Mouse (Mus musculus): ENCODE results near the gene Taar4. TPM values are rescaled to one million over a fixed set of nuclear protein-coding genes. Genes with fewer than 3 reads are reported as not detected.

The Taar4 gene
- polyA plus RNA-seq, 1 experiment from 2014 or later, result not detected

- Histone ChIP-seq H3K27ac (replicated peaks; ENCODE audit: low read depth, low read length) (no peak within 1 kb of the TSS), H3K4me3 (replicated peaks; ENCODE audit: low read depth, low read length) (no peak within 1 kb of the TSS), H3K4me1 (ENCODE audit: control insufficient read depth, insufficient read depth, low read length) (no peaks in the 10 kb centered on the region), H3K9ac (replicated peaks; ENCODE audit: low read length) (no peak within 1 kb of the TSS), H3K4me2 (ENCODE audit: low read length) (no peak within 1 kb of the TSS), H3K9me3 (ENCODE audit: control insufficient read depth, low read length) (no peaks in the 10 kb centered on the region), H3K27me3 (ENCODE audit: control insufficient read depth, insufficient read depth, low read length) (no peaks in the 10 kb centered on the region), H3K36me3 (ENCODE audit: control insufficient read depth, insufficient read depth, low read length) (no peaks in the 10 kb centered on the region)
- ATAC-seq (ENCODE audit: low FRiP score, low TSS enrichment) (no peak), DNase-seq (no peak)
- 74% methylated on average over 8 of the region's 8 CpGs for WGBS
These were observed 25.3 kb downstream of the Taar4 start, which contains the start of gene Taar6 for GRCm38 (mm10) chr10:23985546-23985945. Taar6 (minus strand) TSS chr10:23985646.

- Histone ChIP-seq H3K4me1 (ENCODE audit: control insufficient read depth, insufficient read depth, low read length) (no peaks in the 10 kb centered on the region), H3K4me2 (ENCODE audit: low read length) (no peak overlapping the region), H3K27me3 (ENCODE audit: control insufficient read depth, insufficient read depth, low read length) (no peaks in the 10 kb centered on the region), H3K36me3 (ENCODE audit: control insufficient read depth, insufficient read depth, low read length) (no peaks in the 10 kb centered on the region), H3K9ac (replicated peaks; ENCODE audit: low read length) (no peak overlapping the region), H3K4me3 (replicated peaks; ENCODE audit: low read depth, low read length) (no peak overlapping the region), H3K27ac (replicated peaks; ENCODE audit: low read depth, low read length) (no peak overlapping the region), H3K9me3 (ENCODE audit: control insufficient read depth, low read length) (no peaks in the 10 kb centered on the region)
- WGBS, result 80% methylated on average over 5 of the region's 5 CpGs
- no peak for ATAC-seq (ENCODE audit: low FRiP score, low TSS enrichment)
- DNase-seq, result no peak
These were observed 26.1 kb downstream of the Taar4 start for GRCm38 (mm10) chr10:23986419-23986818.

DNA sequence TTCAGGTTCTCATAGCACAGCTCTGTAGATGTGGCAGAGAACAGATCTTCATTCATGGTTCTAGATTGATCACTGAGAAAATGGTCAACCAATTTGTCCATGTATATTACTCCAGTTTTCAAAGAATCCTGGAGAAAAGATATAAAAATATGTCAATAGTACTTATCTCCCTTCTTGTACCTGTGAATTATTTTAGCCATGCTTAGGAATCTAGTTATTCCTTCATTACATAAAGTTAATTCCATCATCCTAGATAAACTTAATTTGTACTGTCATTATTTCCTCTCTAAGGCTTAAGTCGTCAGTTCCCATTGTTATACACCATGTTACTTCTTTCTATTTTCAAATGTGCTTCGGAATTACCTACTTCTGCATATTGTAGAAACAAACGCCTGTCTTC is 33.1 kb downstream of the Taar4 start, which contains the start of gene Taar7a:
TSS of gene Taar7a (minus strand) at position 101 of the 400 bp plus-strand sequence.
- H3K27ac ChIP-seq (replicated peaks; ENCODE audit: low read depth, low read length), result no peak within 1 kb of the TSS
- no peak for DNase-seq
- H3K4me3 ChIP-seq (replicated peaks; ENCODE audit: low read depth, low read length), result no peak within 1 kb of the TSS
- no peak for ATAC-seq (ENCODE audit: low FRiP score, low TSS enrichment)
- H3K9me3 ChIP-seq (ENCODE audit: control insufficient read depth, low read length), result no peaks in the 10 kb centered on the region
- no peak within 1 kb of the TSS for H3K4me2 ChIP-seq (ENCODE audit: low read length)
- no peaks in the 10 kb centered on the region for H3K4me1 ChIP-seq (ENCODE audit: control insufficient read depth, insufficient read depth, low read length)
- WGBS, result 69% methylated on average over 3 of the region's 3 CpGs
- no peak within 1 kb of the TSS for H3K9ac ChIP-seq (replicated peaks; ENCODE audit: low read length)
- no peaks in the 10 kb centered on the region for H3K36me3 ChIP-seq (ENCODE audit: control insufficient read depth, insufficient read depth, low read length)
- no peaks in the 10 kb centered on the region for H3K27me3 ChIP-seq (ENCODE audit: control insufficient read depth, insufficient read depth, low read length)

DNA sequence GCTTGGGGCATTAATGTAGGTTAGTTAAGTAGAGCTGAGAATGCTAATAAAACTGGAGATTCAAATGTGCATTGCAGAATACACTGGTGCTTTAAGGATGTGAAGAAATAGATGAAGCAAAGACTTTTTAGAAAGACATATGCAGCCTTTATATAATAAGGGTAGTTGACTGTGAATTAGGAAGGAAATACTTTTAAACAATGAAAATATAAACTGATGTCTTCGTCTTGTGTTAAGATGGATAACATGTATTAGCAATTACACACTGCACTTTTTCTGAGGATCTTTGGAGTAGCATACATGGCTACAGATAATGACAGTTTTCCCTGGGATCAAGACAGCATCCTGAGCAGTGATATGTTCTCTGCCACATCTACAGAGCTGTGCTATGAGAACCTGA is 39.3 kb downstream of the Taar4 start, which contains the start of gene Taar7b:
TSS of gene Taar7b (plus strand) at position 301 of the 400 bp plus-strand sequence.
- Histone ChIP-seq H3K9me3 (ENCODE audit: control insufficient read depth, low read length) (no peaks in the 10 kb centered on the region), H3K4me2 (ENCODE audit: low read length) (no peak within 1 kb of the TSS), H3K4me3 (replicated peaks; ENCODE audit: low read depth, low read length) (no peak within 1 kb of the TSS), H3K27me3 (ENCODE audit: control insufficient read depth, insufficient read depth, low read length) (no peaks in the 10 kb centered on the region), H3K9ac (replicated peaks; ENCODE audit: low read length) (no peak within 1 kb of the TSS), H3K36me3 (ENCODE audit: control insufficient read depth, insufficient read depth, low read length) (no peaks in the 10 kb centered on the region), H3K4me1 (ENCODE audit: control insufficient read depth, insufficient read depth, low read length) (no peaks in the 10 kb centered on the region), H3K27ac (replicated peaks; ENCODE audit: low read depth, low read length) (no peak within 1 kb of the TSS)
- DNase-seq (no peak), ATAC-seq (ENCODE audit: low FRiP score, low TSS enrichment) (no peak)
- WGBS, result 93% methylated on average over 1 of the region's 1 CpGs

DNA sequence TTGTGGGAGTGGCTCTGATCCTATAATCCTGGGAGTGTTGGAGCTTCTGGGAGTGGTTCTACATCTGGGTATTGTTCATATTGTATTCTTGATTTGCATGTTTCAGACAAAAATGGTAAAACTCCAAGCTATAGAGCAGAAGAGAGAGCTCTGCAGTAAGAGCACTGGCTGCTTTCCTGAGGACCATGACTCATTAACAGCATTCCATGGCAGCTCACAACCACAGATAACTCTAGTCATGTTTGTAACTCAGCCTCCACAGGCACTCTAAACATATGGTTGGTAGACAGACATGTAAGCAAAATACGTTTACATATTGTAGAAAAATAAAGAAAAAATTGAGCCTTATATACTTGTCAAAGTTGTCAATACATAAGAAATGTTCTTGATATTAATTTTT is 46.1 kb downstream of the Taar4 start:
- Histone ChIP-seq H3K27ac (replicated peaks; ENCODE audit: low read depth, low read length) (no peak overlapping the region), H3K9ac (replicated peaks; ENCODE audit: low read length) (no peak overlapping the region), H3K27me3 (ENCODE audit: control insufficient read depth, insufficient read depth, low read length) (no peaks in the 10 kb centered on the region), H3K4me1 (ENCODE audit: control insufficient read depth, insufficient read depth, low read length) (no peaks in the 10 kb centered on the region), H3K4me2 (ENCODE audit: low read length) (no peak overlapping the region), H3K36me3 (ENCODE audit: control insufficient read depth, insufficient read depth, low read length) (no peaks in the 10 kb centered on the region), H3K4me3 (replicated peaks; ENCODE audit: low read depth, low read length) (no peak overlapping the region), H3K9me3 (ENCODE audit: control insufficient read depth, low read length) (no peaks in the 10 kb centered on the region)
- WGBS, result 77% methylated on average over 1 of the region's 1 CpGs
- DNase-seq (no peak), ATAC-seq (ENCODE audit: low FRiP score, low TSS enrichment) (no peak)

- WGBS, result 58% methylated on average over 2 of the region's 2 CpGs
- Histone ChIP-seq H3K9me3 (ENCODE audit: control insufficient read depth, low read length) (no peaks in the 10 kb centered on the region), H3K9ac (replicated peaks; ENCODE audit: low read length) (no peak overlapping the region), H3K27me3 (ENCODE audit: control insufficient read depth, insufficient read depth, low read length) (no peaks in the 10 kb centered on the region), H3K4me3 (replicated peaks; ENCODE audit: low read depth, low read length) (no peak overlapping the region), H3K4me1 (ENCODE audit: control insufficient read depth, insufficient read depth, low read length) (no peaks in the 10 kb centered on the region), H3K36me3 (ENCODE audit: control insufficient read depth, insufficient read depth, low read length) (no peaks in the 10 kb centered on the region), H3K27ac (replicated peaks; ENCODE audit: low read depth, low read length) (no peak overlapping the region), H3K4me2 (ENCODE audit: low read length) (no peak overlapping the region)
- DNase-seq, result no peak
- ATAC-seq (ENCODE audit: low FRiP score, low TSS enrichment), result no peak
These were observed 46.7 kb downstream of the Taar4 start for GRCm38 (mm10) chr10:24007034-24007433.

- Histone ChIP-seq H3K27me3 (ENCODE audit: control insufficient read depth, insufficient read depth, low read length) (no peaks in the 10 kb centered on the region), H3K4me2 (ENCODE audit: low read length) (no peak overlapping the region), H3K4me1 (ENCODE audit: control insufficient read depth, insufficient read depth, low read length) (no peaks in the 10 kb centered on the region), H3K4me3 (replicated peaks; ENCODE audit: low read depth, low read length) (no peak overlapping the region), H3K27ac (replicated peaks; ENCODE audit: low read depth, low read length) (no peak overlapping the region), H3K9me3 (ENCODE audit: control insufficient read depth, low read length) (no peaks in the 10 kb centered on the region), H3K9ac (replicated peaks; ENCODE audit: low read length) (no peak overlapping the region), H3K36me3 (ENCODE audit: control insufficient read depth, insufficient read depth, low read length) (no peaks in the 10 kb centered on the region)
- no peak for DNase-seq
- 88% methylated on average over 1 of the region's 1 CpGs for WGBS
- ATAC-seq (ENCODE audit: low FRiP score, low TSS enrichment), result no peak
These were observed 47.8 kb downstream of the Taar4 start for GRCm38 (mm10) chr10:24008143-24008542.

Other genes starting within 250 kb of the Taar4 start
- 119 and 123 TPM in 2 replicates for gene Rps12, start 173.2 kb upstream of the Taar4 start, polyA plus RNA-seq (2014; fragmentation: Nextera tagmentation; extraction: Ambion mirVana)
- 16.4 and 21.2 TPM in 2 replicates for gene Slc18b1, start 163.5 kb upstream of the Taar4 start, polyA plus RNA-seq (2014; fragmentation: Nextera tagmentation; extraction: Ambion mirVana)
- not detected in 2 replicates for gene Vnn3, start 109.0 kb upstream of the Taar4 start, polyA plus RNA-seq (2014; fragmentation: Nextera tagmentation; extraction: Ambion mirVana)
- gene Vnn1, start 65.8 kb upstream of the Taar4 start, polyA plus RNA-seq (2014; fragmentation: Nextera tagmentation; extraction: Ambion mirVana), result 0.08 TPM in 1 of 2 replicates, not detected in the other
- not detected in 2 replicates for gene Taar1, start 40.1 kb upstream of the Taar4 start, polyA plus RNA-seq (2014; fragmentation: Nextera tagmentation; extraction: Ambion mirVana)
- not detected in 2 replicates for gene Taar2, start 21.9 kb upstream of the Taar4 start, polyA plus RNA-seq (2014; fragmentation: Nextera tagmentation; extraction: Ambion mirVana)
- not detected in 2 replicates for gene Taar3, start 10.9 kb upstream of the Taar4 start, polyA plus RNA-seq (2014; fragmentation: Nextera tagmentation; extraction: Ambion mirVana)
- not detected in 2 replicates for gene Taar5, start 10.2 kb downstream of the Taar4 start, polyA plus RNA-seq (2014; fragmentation: Nextera tagmentation; extraction: Ambion mirVana)
- gene Taar6, start 25.2 kb downstream of the Taar4 start, polyA plus RNA-seq (2014; fragmentation: Nextera tagmentation; extraction: Ambion mirVana), result not detected in 2 replicates
- gene Taar7a, start 33.0 kb downstream of the Taar4 start, polyA plus RNA-seq (2014; fragmentation: Nextera tagmentation; extraction: Ambion mirVana), result not detected in 2 replicates
- gene Taar7b, start 39.4 kb downstream of the Taar4 start, polyA plus RNA-seq (2014; fragmentation: Nextera tagmentation; extraction: Ambion mirVana), result not detected in 2 replicates
- gene Taar7d, start 66.7 kb downstream of the Taar4 start, polyA plus RNA-seq (2014; fragmentation: Nextera tagmentation; extraction: Ambion mirVana), result not detected in 2 replicates
- not detected in 2 replicates for gene Taar7e, start 77.1 kb downstream of the Taar4 start, polyA plus RNA-seq (2014; fragmentation: Nextera tagmentation; extraction: Ambion mirVana)
- not detected in 2 replicates for gene Taar7f, start 89.0 kb downstream of the Taar4 start, polyA plus RNA-seq (2014; fragmentation: Nextera tagmentation; extraction: Ambion mirVana)
- not detected in 2 replicates for gene Taar8a, start 116.0 kb downstream of the Taar4 start, polyA plus RNA-seq (2014; fragmentation: Nextera tagmentation; extraction: Ambion mirVana)
- gene Taar8b, start 131.8 kb downstream of the Taar4 start, polyA plus RNA-seq (2014; fragmentation: Nextera tagmentation; extraction: Ambion mirVana), result not detected in 2 replicates
- not detected in 2 replicates for gene Taar8c, start 141.4 kb downstream of the Taar4 start, polyA plus RNA-seq (2014; fragmentation: Nextera tagmentation; extraction: Ambion mirVana)
- not detected in 2 replicates for gene Taar9, start 149.0 kb downstream of the Taar4 start, polyA plus RNA-seq (2014; fragmentation: Nextera tagmentation; extraction: Ambion mirVana)
- gene Stx7, start 188.8 kb downstream of the Taar4 start, polyA plus RNA-seq (2014; fragmentation: Nextera tagmentation; extraction: Ambion mirVana), result 326 and 358 TPM in 2 replicates